Mouse (Mus musculus) limb, embryonic 10.5 days (tissue): ENCODE measurements at regions not wholly inside any gene's neighbourhood (a gene's known extent, or its start where the extent isn't known, plus 50 kb on each side); places are given as distances from the start of the nearest gene placed in this dataset.

Experiments
- DNase-seq: peaks from one replicate; pipeline ENCODE4 v3.0.0-alpha.2; 2017; ENCODE audit warnings: low spot score
- H3K27ac ChIP-seq: fragments of 300-500 bp; sonication (generic); 2 replicates; pipeline ENCODE4 v1.5.1; 2016; ENCODE audit warnings: mild to moderate bottlenecking
- H3K27me3 ChIP-seq: fragments of 300-500 bp; sonication (generic); 2 replicates; pipeline ENCODE4 v1.6.1; 2016; ENCODE audit warnings: low read depth, mild to moderate bottlenecking; ENCODE audit not compliant: poor library complexity, severe bottlenecking
- H3K36me3 ChIP-seq: fragments of 300-500 bp; sonication (generic); 2 replicates; pipeline ENCODE4 v1.6.1; 2016; ENCODE audit warnings: mild to moderate bottlenecking, moderate library complexity
- H3K4me1 ChIP-seq: fragments of 300-500 bp; sonication (generic); 2 replicates; pipeline ENCODE4 v1.6.1; 2016
- H3K4me3 ChIP-seq: fragments of 300-500 bp; sonication (generic); 2 replicates; pipeline ENCODE4 v1.5.1; 2016; ENCODE audit warnings: mild to moderate bottlenecking, moderate library complexity
- H3K9me3 ChIP-seq: fragments of 300-500 bp; sonication (generic); replicated peaks from 2 replicates; pipeline ENCODE4 v1.6.1; 2016; ENCODE audit warnings: mild to moderate bottlenecking
- WGBS: fragments of 180-500 bp; shearing (Covaris S2); methylation state at CpG from one replicate; pipeline ENCODE4 v1.1.7; 2016; 5-methylcytosine and 5-hydroxymethylcytosine counted together

DNA sequence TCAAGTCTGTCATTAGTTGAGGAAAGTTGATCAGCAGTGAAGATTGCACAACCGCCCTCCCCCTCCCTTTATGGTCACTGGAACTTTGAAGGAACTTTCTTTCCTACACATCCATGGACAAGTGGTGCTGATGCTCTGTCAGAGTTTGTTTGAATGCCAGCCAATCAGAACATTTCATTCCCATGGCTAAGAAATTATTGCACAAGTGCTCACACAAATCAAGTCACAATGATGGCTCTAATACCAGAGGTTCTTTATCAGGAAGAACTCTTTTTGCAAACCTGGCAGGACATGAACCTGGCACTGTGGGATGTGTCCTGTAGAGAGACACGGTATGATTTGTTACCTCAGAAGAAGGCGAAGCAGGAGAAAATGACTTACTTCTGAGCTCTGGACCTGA, 54.3 kb upstream of the Spry2 start:
- H3K36me3 ChIP-seq, result no peaks in the 10 kb centered on the region
- no peak overlapping the region for H3K4me3 ChIP-seq
- H3K27me3 ChIP-seq, result no peaks in the 10 kb centered on the region
- DNase-seq, result no peak
- no peak overlapping the region for H3K27ac ChIP-seq
- whole genome bisulfite sequencing, result 96% methylated on average over 3 of the region's 3 CpGs
- H3K4me1 ChIP-seq, result no peaks in the 10 kb centered on the region
- H3K9me3 ChIP-seq, result no peaks in the 10 kb centered on the region

DNA sequence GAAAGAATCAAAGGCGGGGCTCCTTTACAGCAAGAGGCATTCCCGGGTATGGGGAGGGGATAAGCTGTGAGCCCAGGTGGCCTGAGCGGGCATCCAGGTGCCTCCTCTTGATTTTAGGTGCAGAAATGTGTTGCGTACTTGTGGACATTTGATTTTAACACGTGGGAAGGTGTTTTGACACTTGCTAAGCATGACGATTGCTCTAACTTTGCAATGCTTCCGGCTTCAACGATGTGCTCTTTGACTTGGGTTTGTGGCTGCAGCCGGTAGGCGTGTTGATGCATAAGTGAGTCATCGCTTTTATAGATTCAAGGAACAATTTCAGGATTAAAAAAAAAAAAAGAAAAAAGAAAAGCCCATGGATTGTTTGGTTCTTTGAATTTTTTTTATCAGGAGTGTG, 58.5 kb upstream of the Spry2 start:
- 94% methylated on average over 11 of the region's 11 CpGs for WGBS
- Histone ChIP-seq H3K4me3 (no peak overlapping the region), H3K9me3 (no peaks in the 10 kb centered on the region), H3K27me3 (no peaks in the 10 kb centered on the region), H3K4me1 (no peaks in the 10 kb centered on the region), H3K36me3 (no peaks in the 10 kb centered on the region), H3K27ac (no peak overlapping the region)
- no peak for DNase-seq

GRCm38 (mm10) chr14:105956796-105957195, 60.2 kb upstream of the Spry2 start:
- H3K27me3 ChIP-seq, result no peaks in the 10 kb centered on the region
- no peaks in the 10 kb centered on the region for H3K36me3 ChIP-seq
- no peak overlapping the region for H3K4me3 ChIP-seq
- no peaks in the 10 kb centered on the region for H3K9me3 ChIP-seq
- no peak for DNase-seq
- WGBS, result 94% methylated on average over 4 of the region's 4 CpGs
- no peaks in the 10 kb centered on the region for H3K4me1 ChIP-seq
- no peak overlapping the region for H3K27ac ChIP-seq

GRCm38 (mm10) chr14:105958005-105958404, 61.4 kb upstream of the Spry2 start:
- DNase-seq, result no peak
- no peaks in the 10 kb centered on the region for H3K9me3 ChIP-seq
- H3K4me1 ChIP-seq, result no peaks in the 10 kb centered on the region
- H3K36me3 ChIP-seq, result no peaks in the 10 kb centered on the region
- WGBS, result 91% methylated on average over 7 of the region's 7 CpGs
- no peak overlapping the region for H3K27ac ChIP-seq
- no peak overlapping the region for H3K4me3 ChIP-seq
- H3K27me3 ChIP-seq, result no peaks in the 10 kb centered on the region

DNA sequence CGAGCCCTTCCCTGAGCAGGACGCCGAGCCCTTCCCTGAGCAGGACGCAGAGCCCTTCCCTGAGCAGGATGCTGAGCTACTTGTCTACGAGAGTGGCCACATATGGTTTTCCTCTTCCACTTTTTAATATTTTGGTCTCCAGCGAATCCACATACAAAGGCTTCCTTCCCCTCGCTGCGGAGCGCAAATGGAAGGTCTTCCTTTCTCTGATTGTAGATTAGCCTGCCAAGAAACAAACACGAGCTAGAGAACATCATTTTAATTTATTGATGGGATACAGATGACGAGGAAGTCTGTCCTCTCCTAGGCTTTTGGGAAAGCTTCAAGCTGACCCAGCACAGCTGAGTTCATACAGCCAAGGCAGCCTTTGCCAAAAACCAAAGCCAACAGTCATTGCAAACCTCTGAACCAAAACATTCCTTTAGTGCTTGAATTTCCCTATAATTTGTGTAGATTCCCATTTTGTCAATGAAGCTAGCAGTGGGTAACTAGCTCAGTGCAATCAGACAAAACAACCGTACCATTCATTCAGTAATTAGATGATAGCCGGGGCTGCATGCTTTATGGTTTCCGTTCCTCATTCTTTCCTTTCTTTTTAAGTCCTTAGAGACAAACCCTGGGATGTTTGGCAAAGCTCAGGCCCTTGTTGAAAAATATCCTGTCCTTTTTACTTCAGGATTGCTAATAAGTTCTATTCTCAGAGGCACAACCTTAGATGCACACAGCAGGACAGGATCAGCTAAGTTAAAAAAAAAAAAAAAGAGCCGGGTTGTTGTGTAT, 83.1 kb upstream of the Spry2 start:
- DNase-seq, result no peak
- WGBS, result 73% methylated on average over 15 of the region's 15 CpGs
- Histone ChIP-seq H3K27me3 (no peaks in the 10 kb centered on the region), H3K9me3 (no peaks in the 10 kb centered on the region), H3K4me3 (no peak overlapping the region), H3K4me1 (0 out of 2 replicates have a peak, but pooled peaks cover 4% of the 10 kb centered on the region), H3K27ac (peak overlapping the region; percentile 30; the same call in 1 of the 2 replicates), H3K36me3 (no peaks in the 10 kb centered on the region)

DNA sequence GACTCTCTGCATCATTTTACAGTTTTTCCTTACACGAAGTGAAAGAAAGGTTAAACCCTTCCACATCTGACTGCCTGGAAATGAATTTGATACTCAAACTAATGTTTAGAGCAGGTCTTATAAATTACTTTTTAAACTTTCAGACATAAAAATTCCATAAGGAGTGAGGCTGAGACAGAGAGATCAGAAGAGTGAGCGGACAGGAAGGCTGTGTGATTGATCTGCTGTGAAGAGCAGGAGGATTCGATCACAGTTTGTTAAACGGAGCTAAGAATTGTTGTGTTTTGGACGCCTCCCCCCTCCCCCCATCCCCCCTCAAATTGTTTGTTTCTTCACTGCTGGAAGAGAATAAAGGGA, 83.7 kb upstream of the Spry2 start:
- 38% methylated on average over 5 of the region's 5 CpGs for WGBS
- Histone ChIP-seq H3K27ac (no peak overlapping the region), H3K36me3 (no peaks in the 10 kb centered on the region), H3K4me3 (no peak overlapping the region), H3K4me1 (0 out of 2 replicates have a peak, but pooled peaks cover 4% of the 10 kb centered on the region), H3K9me3 (no peaks in the 10 kb centered on the region), H3K27me3 (no peaks in the 10 kb centered on the region)
- no peak for DNase-seq

DNA sequence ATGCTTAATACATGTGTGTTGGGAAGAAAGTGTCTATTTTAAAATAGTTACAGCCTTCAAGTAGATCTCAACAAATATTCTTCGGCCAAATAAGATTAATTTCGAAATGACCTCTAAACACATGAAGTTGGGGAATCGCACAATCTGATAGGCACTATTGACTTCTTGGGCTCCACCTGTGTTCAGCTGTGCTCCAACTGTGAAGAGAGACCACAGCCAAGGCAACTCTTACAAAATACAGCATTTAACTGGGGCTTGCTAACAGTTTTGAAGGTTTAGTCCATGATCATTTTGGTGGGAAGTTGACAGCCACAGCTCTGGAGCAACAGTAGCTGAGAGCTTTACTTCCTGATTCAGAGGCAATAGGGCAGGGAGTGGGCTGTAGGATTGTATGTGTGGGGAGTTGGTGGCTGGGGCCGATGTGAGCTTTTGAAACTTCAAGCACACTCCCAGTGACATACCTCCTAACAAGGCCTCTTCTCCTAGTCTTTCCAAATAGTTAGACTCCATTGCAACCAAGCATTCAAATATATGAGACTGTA, 90.8 kb upstream of the Spry2 start:
- no peaks in the 10 kb centered on the region for H3K36me3 ChIP-seq
- no peaks in the 10 kb centered on the region for H3K4me1 ChIP-seq
- no peaks in the 10 kb centered on the region for H3K9me3 ChIP-seq
- DNase-seq, result no peak
- WGBS, result 97% methylated on average over 4 of the region's 4 CpGs
- H3K27ac ChIP-seq, result no peak overlapping the region
- H3K4me3 ChIP-seq, result no peak overlapping the region
- no peaks in the 10 kb centered on the region for H3K27me3 ChIP-seq

DNA sequence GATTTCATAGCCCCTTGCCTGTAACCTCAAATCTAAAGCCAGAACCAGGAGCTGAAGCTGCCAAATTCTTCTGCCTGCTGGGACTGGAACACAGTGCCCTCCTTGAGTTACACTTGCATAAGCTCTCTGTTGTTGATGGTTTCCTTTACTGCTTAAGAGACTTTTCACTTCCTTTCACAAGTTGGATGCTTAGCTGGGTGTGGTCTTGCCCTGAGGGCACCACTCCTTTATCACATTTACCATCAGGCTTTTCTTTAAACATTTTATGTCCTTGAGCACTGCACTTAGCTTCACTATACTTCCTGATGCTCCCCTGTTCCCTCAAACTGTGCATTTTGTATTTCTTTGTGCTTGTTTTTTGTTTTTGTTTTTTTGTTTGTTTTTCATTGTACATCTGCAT, 92.1 kb upstream of the Spry2 start:
- H3K27me3 ChIP-seq, result no peaks in the 10 kb centered on the region
- no peak for DNase-seq

DNA sequence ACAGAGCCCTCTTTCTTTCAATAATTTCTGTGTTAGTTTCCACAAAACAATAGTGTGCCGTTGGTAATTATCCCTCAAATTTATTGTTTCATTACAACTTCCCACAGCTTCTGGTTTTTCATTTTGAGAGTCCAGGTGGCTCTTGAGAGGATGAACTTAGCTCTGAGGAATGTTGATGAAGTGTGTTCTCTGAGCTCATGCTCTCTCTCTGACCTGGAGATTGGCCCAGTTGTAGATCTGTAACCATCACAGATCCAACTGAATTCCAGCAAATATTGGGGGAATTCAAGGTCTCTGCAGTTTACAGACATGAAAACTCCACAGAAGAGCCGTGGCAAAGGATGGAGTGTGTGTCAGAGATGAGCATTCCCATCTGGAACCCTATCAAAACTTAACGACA, 96.5 kb upstream of the Spry2 start:
- 86% methylated on average over 3 of the region's 3 CpGs for WGBS
- DNase-seq, result no peak
- H3K4me1 ChIP-seq, result no peaks in the 10 kb centered on the region
- no peaks in the 10 kb centered on the region for H3K27me3 ChIP-seq
- no peaks in the 10 kb centered on the region for H3K9me3 ChIP-seq
- H3K36me3 ChIP-seq, result no peaks in the 10 kb centered on the region
- H3K4me3 ChIP-seq, result no peak overlapping the region
- no peak overlapping the region for H3K27ac ChIP-seq

More for the DNA sequence above, 92.1 kb upstream of the Spry2 start:
- Histone ChIP-seq H3K9me3 (no peaks in the 10 kb centered on the region), H3K36me3 (no peaks in the 10 kb centered on the region), H3K4me1 (no peaks in the 10 kb centered on the region), H3K27ac (no peak overlapping the region), H3K4me3 (no peak overlapping the region)

- WGBS, result 82% methylated on average over 6 of the region's 6 CpGs
- Histone ChIP-seq H3K4me1 (no peaks in the 10 kb centered on the region), H3K36me3 (no peaks in the 10 kb centered on the region), H3K27ac (no peak overlapping the region), H3K27me3 (no peaks in the 10 kb centered on the region), H3K9me3 (no peaks in the 10 kb centered on the region), H3K4me3 (no peak overlapping the region)
- no peak for DNase-seq
Observed at GRCm38 (mm10) chr14:105999801-106000200, 103.2 kb upstream of the Spry2 start.

- no peaks in the 10 kb centered on the region for H3K4me1 ChIP-seq
- DNase-seq, result no peak
- no peak overlapping the region for H3K27ac ChIP-seq
- no peak overlapping the region for H3K4me3 ChIP-seq
- 96% methylated on average over 2 of the region's 2 CpGs for WGBS
- no peaks in the 10 kb centered on the region for H3K9me3 ChIP-seq
- H3K27me3 ChIP-seq, result no peaks in the 10 kb centered on the region
- H3K36me3 ChIP-seq, result no peaks in the 10 kb centered on the region
Observed at GRCm38 (mm10) chr14:106007769-106008168, 98.2 kb upstream of the Trim52 start.

GRCm38 (mm10) chr14:106008951-106009350, 97.0 kb upstream of the Trim52 start:
- Histone ChIP-seq H3K27me3 (no peaks in the 10 kb centered on the region), H3K27ac (no peak overlapping the region), H3K4me3 (no peak overlapping the region), H3K4me1 (no peaks in the 10 kb centered on the region), H3K36me3 (no peaks in the 10 kb centered on the region), H3K9me3 (no peaks in the 10 kb centered on the region)
- DNase-seq, result no peak
- 79% methylated on average over 3 of the region's 3 CpGs for WGBS

DNA sequence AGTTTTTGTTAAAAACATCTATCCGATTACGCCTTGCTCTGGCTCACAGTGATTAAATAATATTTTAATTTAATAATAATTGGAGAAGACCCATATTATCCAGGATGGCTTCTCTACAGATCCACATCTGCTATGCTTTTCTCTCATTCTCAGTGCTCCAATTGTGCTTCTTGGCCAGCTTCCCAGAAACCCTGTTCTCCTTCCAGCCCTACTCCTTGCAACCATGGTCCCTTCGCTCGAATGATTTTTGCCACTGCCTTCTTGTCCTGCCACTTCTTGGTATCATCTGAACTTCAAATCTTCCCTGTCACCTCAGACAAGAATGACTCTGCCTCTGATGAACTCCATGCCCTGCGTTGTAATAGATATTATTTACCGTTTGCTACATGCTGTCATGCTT, 95.0 kb upstream of the Trim52 start:
- 94% methylated on average over 6 of the region's 6 CpGs for WGBS
- Histone ChIP-seq H3K36me3 (no peaks in the 10 kb centered on the region), H3K27me3 (no peaks in the 10 kb centered on the region), H3K4me3 (no peak overlapping the region), H3K27ac (no peak overlapping the region), H3K4me1 (no peaks in the 10 kb centered on the region), H3K9me3 (no peaks in the 10 kb centered on the region)
- no peak for DNase-seq

- no peak overlapping the region for H3K27ac ChIP-seq
- no peak overlapping the region for H3K4me3 ChIP-seq
- WGBS, result 91% methylated on average over 6 of the region's 6 CpGs
- no peaks in the 10 kb centered on the region for H3K4me1 ChIP-seq
- H3K9me3 ChIP-seq, result no peaks in the 10 kb centered on the region
- no peak for DNase-seq
- no peaks in the 10 kb centered on the region for H3K36me3 ChIP-seq
- no peaks in the 10 kb centered on the region for H3K27me3 ChIP-seq
Observed at GRCm38 (mm10) chr14:106011991-106012427, 94.0 kb upstream of the Trim52 start.
